Mouse (Mus musculus) intestine, postnatal 0 days (tissue): Measurements from ENCODE around the gene Spats2. TPM values are rescaled to one million over a fixed set of nuclear protein-coding genes. Genes with fewer than 3 reads are reported as not detected.

ENCODE experiments used
- ATAC-seq: fragments of 200-750 bp; cut with Nextera tagmentation; 2 replicates; pipeline ENCODE4 v1.8.0; 2017; ENCODE audit warnings: mild to moderate bottlenecking, moderate TSS enrichment, moderate library complexity
- H3K27ac ChIP-seq: fragments of 300-500 bp; sonication (generic); 2 replicates; pipeline ENCODE4 v1.5.1; 2014; ENCODE audit warnings: mild to moderate bottlenecking, low read depth, low read length, moderate library complexity
- H3K27me3 ChIP-seq: fragments of 300-500 bp; sonication (generic); replicated peaks from 2 replicates; pipeline ENCODE4 v1.6.1; 2014; ENCODE audit warnings: low read length, mixed read lengths; ENCODE audit not compliant: control insufficient read depth, insufficient read depth
- H3K36me3 ChIP-seq: fragments of 300-500 bp; sonication (generic); 2 replicates; pipeline ENCODE4 v1.6.1; 2014; ENCODE audit warnings: mild to moderate bottlenecking, moderate library complexity; ENCODE audit not compliant: control insufficient read depth, insufficient read depth
- H3K4me1 ChIP-seq: fragments of 300-500 bp; sonication (generic); replicated peaks from 2 replicates; pipeline ENCODE4 v1.6.1; 2014; ENCODE audit warnings: antibody characterized with exemption, low read length, mixed read lengths; ENCODE audit not compliant: control insufficient read depth, insufficient read depth
- H3K4me2 ChIP-seq: fragments of 300-500 bp; sonication (generic); replicated peaks from 2 replicates; pipeline ENCODE4 v1.6.1; 2014; ENCODE audit warnings: low read depth, mild to moderate bottlenecking, moderate library complexity
- H3K4me3 ChIP-seq: fragments of 300-500 bp; sonication (generic); 2 replicates; pipeline ENCODE4 v1.5.1; 2014; ENCODE audit warnings: low read depth, low read length
- H3K9ac ChIP-seq: fragments of 300-500 bp; sonication (generic); 2 replicates; pipeline ENCODE4 v1.6.1; 2014; ENCODE audit warnings: mild to moderate bottlenecking, low read depth, low read length
- H3K9me3 ChIP-seq: fragments of 300-500 bp; sonication (generic); 2 replicates; pipeline ENCODE4 v1.6.1; 2016; ENCODE audit warnings: mixed run types; ENCODE audit not compliant: control insufficient read depth
- CTCF ChIP-seq: sonication (generic); IDR thresholded peaks from 2 replicates; pipeline ENCODE4 v1.5.1; 2016; ENCODE audit warnings: low read depth, mild to moderate bottlenecking, control low read depth, antibody characterized with exemption, moderate library complexity
- WGBS: fragments of 180-500 bp; shearing (Covaris S2); extraction: QIAGEN DNeasy Blood & Tissue Kit; methylation state at CpG from one replicate; pipeline ENCODE4 v1.1.7; 2014; 5-methylcytosine and 5-hydroxymethylcytosine counted together
- polyA plus RNA-seq: library from polyadenylated mRNA; unstranded; fragments of >200 nt; fragmentation: Nextera tagmentation; extraction: Ambion mirVana; gene quantifications from 2 replicates; pipeline ENCODE4 v1.2.1, GENCODE M21; 2015

Gene Spats2
- polyA plus RNA-seq, 1 experiment from 2014 or later = 14.3 TPM

GRCm38 (mm10) chr15:99223585-99224207, 98.0 kb downstream of the Spats2 start:
- no peak for ATAC-seq
- H3K4me1 ChIP-seq = peaks cover 4% of the 10 kb centered on the region; the same call in 1 of the 2 replicates
- peaks cover 77% of the 10 kb centered on the region for H3K27me3 ChIP-seq
- peak overlapping the region; percentile 95 for H3K4me2 ChIP-seq
- no peaks in the 10 kb centered on the region for H3K9me3 ChIP-seq
- no peaks in the 10 kb centered on the region for H3K36me3 ChIP-seq
- H3K9ac ChIP-seq = no peak overlapping the region
- TF ChIP-seq CTCF = no peak
- under 1% methylated on average over 45 of the region's 46 CpGs for WGBS
- H3K4me3 ChIP-seq = peak overlapping the region; percentile 59
- H3K27ac ChIP-seq = no peak overlapping the region

- 2% methylated on average over 64 of the region's 66 CpGs for whole genome bisulfite sequencing
- 0 out of 2 replicates have a peak, but pooled peaks have one; percentile 19 for ATAC-seq
- Histone ChIP-seq H3K4me1 (peaks cover 4% of the 10 kb centered on the region; the same call in 1 of the 2 replicates), H3K9me3 (no peaks in the 10 kb centered on the region), H3K27ac (no peak within 1 kb of the TSS), H3K4me3 (peak within 1 kb of the TSS; percentile 59), H3K27me3 (peaks cover 82% of the 10 kb centered on the region), H3K36me3 (no peaks in the 10 kb centered on the region), H3K9ac (0 out of 2 replicates have a peak within 1 kb of the TSS, but pooled peaks have one; percentile 22), H3K4me2 (peak within 1 kb of the TSS; percentile 95)
- peak; percentile 35 for TF ChIP-seq CTCF
Measured at GRCm38 (mm10) chr15:99224208-99224911, 98.6 kb downstream of the Spats2 start, which contains the start of gene Kcnh3. TSS of gene Kcnh3 (plus strand) at chr15:99224861.

GRCm38 (mm10) chr15:99225081-99225810, 99.5 kb downstream of the Spats2 start:
- no peak for TF ChIP-seq CTCF
- no peak overlapping the region for H3K27ac ChIP-seq
- no peak for ATAC-seq
- no peaks in the 10 kb centered on the region for H3K36me3 ChIP-seq
- peak overlapping the region; percentile 59 for H3K4me3 ChIP-seq
- peaks cover 4% of the 10 kb centered on the region; the same call in 1 of the 2 replicates for H3K4me1 ChIP-seq
- H3K9ac ChIP-seq = 0 out of 2 replicates have a peak overlapping the region, but pooled peaks have one; percentile 22
- WGBS = 4% methylated on average over 22 of the region's 22 CpGs
- H3K27me3 ChIP-seq = peaks cover 79% of the 10 kb centered on the region
- H3K4me2 ChIP-seq = peak overlapping the region; percentile 95
- H3K9me3 ChIP-seq = no peaks in the 10 kb centered on the region

GRCm38 (mm10) chr15:99226090-99226489, 100.4 kb downstream of the Spats2 start:
- H3K4me2 ChIP-seq = no peak overlapping the region
- no peak for TF ChIP-seq CTCF
- H3K9me3 ChIP-seq = no peaks in the 10 kb centered on the region
- H3K4me1 ChIP-seq = peaks cover 4% of the 10 kb centered on the region; the same call in 1 of the 2 replicates
- peaks cover 72% of the 10 kb centered on the region for H3K27me3 ChIP-seq
- 35% methylated on average over 14 of the region's 14 CpGs for WGBS
- H3K4me3 ChIP-seq = no peak overlapping the region
- no peak for ATAC-seq
- H3K27ac ChIP-seq = no peak overlapping the region
- no peak overlapping the region for H3K9ac ChIP-seq
- H3K36me3 ChIP-seq = no peaks in the 10 kb centered on the region

GRCm38 (mm10) chr15:99231998-99232397, 106.3 kb downstream of the Spats2 start:
- 64% methylated on average over 10 of the region's 10 CpGs for WGBS
- H3K4me2 ChIP-seq = no peak overlapping the region
- no peak overlapping the region for H3K9ac ChIP-seq
- peaks cover 26% of the 10 kb centered on the region for H3K27me3 ChIP-seq
- no peaks in the 10 kb centered on the region for H3K36me3 ChIP-seq
- no peaks in the 10 kb centered on the region for H3K9me3 ChIP-seq
- TF ChIP-seq CTCF = no peak
- no peaks in the 10 kb centered on the region for H3K4me1 ChIP-seq
- 0 out of 2 replicates have a peak, but pooled peaks have one; percentile 11 for ATAC-seq
- H3K27ac ChIP-seq = no peak overlapping the region
- H3K4me3 ChIP-seq = no peak overlapping the region

GRCm38 (mm10) chr15:99233719-99234118, 108.0 kb downstream of the Spats2 start:
- H3K27me3 ChIP-seq = peaks cover 21% of the 10 kb centered on the region
- H3K36me3 ChIP-seq = no peaks in the 10 kb centered on the region
- no peak for TF ChIP-seq CTCF
- no peak overlapping the region for H3K4me2 ChIP-seq
- H3K9me3 ChIP-seq = no peaks in the 10 kb centered on the region
- H3K4me3 ChIP-seq = no peak overlapping the region
- H3K9ac ChIP-seq = no peak overlapping the region
- no peaks in the 10 kb centered on the region for H3K4me1 ChIP-seq
- WGBS = 44% methylated on average over 17 of the region's 17 CpGs
- H3K27ac ChIP-seq = no peak overlapping the region
- ATAC-seq = no peak
